Mouse (Mus musculus) right cerebral cortex, postnatal 36 days (tissue): Measurements from ENCODE around the gene March7.
A peak's percentile ranks its signal among the peaks of the same experiment; 100 is the strongest.

ENCODE experiments used
- DNase-seq, 2 experiments: peaks; one replicate each; pipeline ENCODE4 v3.0.0; 2022; ENCODE audit warnings: low spot score in 2 of 2, mixed read lengths in 1 of 2

The March7 gene

DNA sequence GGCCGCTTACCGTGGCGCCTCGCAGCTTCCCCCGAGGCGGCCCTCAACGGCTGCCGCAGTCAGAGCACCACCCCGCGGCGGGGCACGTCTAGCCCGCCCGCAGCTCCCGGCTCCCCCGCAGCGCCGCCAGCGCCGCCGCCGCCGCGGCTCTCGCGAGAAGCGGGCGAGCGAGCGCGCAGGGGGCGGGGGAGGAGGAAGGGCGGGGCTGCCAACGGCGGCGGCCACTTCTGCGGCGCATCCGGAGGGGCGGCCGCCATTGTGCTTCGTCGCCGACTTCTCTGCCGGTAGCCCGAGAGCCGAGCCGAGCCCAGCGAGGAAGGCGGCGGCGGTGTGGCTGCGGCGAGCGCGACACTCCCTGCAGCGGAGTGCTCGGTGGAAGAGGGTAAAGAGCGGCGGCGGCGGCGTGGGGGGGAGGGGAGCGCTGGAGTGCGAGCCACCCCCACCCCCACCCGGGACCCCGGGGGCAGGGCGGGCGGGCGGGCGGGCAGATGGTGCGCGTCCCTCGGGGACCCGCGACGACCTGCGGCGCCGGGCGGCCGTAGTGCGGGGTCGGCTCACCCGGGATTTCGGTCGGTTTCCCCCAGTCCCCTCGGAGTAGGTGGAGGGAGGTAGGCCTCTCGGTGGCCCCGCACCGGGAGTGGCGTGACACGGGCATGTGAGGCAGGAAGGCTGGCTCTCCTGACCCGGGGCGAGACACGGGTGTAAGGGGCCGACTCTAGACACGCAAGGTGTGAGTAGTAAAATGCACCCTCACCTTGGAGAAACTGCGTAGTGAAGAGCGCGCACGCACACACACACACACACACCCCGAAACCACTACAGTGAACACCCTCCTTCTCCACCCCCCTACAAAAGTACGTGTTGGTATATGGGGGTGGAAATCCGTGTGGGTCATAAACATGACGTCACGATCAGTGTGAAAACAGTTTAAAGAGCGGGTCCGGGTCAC lies at the start of gene March7, which contains the start of gene Baz2b:
Gene March7 (plus strand): TSS at position 185 of the 949 bp plus-strand sequence.
Gene Baz2b (minus strand): TSS at position 137 of the 949 bp plus-strand sequence.
- DNase-seq = peak; percentile 71 to 78

DNA sequence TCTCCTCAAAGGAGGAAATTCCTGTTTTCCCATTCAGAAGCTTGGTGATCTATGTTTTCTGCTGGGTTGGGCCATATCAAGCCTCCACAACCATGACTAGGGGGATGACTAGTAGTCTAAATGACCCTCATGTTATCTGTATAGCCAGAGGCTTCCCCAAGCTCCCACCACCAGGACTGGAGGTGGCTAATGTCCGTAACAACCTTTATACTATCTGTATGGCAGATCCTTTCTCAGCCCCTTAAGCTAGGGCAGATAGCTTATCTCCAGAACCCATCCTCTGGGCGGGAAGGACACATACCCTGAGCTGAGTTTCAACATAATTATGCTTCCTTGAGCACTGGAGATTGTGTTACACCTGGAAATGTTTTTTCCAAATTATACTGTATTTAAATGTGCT lies 45.9 kb upstream of the March7 start:
- DNase-seq = no peak

DNA sequence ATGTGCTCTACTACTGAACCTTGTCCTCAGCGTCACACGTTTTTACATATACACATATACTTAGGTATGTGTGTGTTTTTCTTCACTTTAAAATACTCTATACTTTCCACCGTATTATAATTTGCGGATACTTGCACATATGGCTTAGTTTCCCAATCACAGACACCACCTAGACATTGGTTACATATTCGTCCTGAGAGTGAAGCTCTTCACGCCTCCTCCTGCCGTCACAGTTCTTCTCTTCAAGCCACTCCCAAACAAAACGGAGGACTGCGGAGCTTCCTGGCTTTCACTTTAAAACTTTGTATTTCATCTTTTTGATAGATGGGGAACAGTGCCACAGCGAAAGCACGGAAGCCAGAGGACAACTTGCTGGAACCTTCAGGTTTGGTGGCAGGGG lies 44.0 kb upstream of the March7 start:
- no peak for DNase-seq

DNA sequence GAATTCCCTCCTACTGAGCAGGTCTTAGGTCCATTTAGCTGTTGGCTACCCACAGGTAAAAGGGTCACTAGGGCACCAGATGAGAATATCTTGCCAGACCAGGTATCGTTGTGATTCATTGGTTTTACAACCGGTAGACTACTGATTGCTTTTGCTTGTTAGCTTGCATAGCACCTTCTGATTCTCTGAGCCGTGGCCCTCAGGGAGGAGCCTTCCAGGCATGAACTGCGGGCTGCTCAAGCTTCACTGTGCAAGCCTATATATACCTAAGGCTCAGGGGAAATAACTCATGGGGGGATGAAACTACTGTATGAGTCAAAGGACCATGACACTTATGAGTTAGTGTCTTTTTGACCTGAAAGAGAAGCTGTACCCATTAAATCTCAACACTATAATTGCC lies 42.8 kb upstream of the March7 start:
- no peak for DNase-seq

DNA sequence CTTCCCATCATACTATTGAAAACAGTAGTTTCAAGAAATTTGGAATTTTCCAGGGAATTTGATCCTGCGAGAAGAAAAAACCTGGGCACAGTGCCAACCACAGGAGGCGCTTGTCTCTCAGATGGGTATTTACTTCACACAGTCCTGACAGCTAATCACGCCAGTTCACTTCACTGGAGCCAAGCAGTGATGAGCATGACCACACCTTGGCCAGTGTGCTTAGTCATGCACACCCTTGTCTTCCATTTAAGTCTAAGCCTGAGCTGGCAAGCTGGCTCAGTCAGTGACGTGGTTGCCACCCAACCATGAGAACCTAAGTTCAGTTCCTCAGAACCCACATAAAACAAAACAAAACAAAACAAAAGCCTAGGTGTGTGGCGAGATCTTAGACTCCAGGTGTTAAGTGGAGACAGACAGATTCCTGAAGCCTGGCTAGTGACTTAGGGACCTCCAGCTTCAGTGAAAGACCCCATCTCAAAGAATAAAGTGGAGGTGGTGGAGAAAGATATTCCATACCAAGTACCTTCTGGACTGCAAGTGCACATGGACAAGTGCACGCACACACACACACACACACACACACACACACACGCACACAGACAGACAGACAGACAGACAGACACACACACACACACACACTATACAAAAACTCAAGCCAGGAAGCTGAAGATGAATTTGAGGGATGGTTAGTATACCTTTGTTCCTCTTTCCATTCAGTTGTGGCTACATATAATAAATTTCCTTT lies 37.7 kb upstream of the March7 start:
- DNase-seq = no peak

DNA sequence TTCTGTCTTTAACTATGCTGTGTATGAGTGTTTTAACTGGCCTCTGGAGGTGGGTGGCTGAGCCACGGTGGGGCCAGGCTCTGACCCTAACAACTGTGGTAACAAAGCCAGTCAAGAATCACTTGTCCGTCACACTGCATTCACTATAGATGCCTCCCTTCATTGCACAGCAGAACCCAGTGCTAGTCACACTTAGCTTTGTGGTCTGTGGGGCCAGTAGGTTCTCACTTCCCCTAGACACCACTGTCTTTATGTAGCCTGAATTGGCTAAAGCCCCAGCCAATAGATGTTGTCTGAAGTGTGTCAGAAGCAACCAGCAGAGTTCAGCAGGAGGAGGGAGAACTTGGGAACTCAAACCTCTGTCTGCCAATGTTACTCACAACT lies 37.2 kb upstream of the March7 start:
- DNase-seq = no peak

DNA sequence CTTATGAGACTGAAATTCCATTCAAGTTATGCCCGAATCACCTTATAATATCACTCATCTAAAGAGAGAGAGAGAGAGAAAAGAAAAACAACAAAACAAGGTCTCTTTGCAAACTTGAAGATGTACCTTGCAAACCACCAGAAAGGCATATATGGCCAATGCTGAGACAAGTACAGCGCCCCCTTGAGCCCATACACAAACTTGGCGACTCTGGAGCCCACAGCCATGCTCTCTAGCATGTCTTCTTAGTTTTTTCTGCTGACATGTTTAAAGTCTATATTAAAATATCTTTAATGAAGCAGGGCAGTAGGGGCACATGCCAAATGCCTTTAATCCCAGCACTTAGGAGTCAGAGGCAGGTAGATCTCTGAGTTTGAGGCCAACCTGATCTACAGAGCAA lies 36.5 kb upstream of the March7 start:
- no peak for DNase-seq

DNA sequence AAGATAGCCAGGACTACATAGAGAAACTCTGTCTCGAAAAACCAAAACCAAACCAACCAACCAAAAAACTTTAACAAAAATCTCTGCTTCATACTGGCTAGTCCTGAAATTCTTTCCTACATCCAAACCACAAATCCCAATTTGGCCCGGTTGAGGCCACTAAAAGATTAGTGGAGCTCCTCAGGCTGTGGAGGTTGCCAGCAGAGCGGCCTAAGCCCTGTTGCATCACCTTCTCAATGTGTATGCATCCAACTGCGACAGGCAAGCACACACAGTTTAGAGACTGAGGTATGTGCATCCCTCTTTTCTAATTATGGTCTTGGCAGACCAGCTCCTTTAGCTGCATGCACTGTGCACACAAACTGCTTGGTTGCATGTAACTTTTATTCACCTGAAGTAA lies 36.1 kb upstream of the March7 start:
- no peak for DNase-seq

DNA sequence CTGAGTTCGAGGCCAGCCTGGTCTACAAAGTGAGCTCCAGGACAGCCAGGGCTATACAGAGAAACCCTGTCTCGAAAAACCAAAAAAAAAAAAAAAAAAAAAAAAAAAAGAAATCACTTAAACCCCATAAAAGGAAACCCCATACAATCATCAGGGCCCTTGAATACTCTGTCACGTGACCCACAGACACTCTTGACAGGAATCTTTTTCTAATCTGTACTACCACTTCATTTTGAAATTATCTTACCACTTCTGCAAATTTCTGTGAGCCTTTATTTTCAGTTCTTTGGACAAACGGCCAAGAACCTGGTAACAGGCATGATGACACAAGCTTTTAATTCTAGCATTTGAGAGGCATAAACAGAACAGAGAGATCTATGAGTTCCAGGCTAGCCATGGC lies 34.6 kb upstream of the March7 start:
- no peak for DNase-seq

DNA sequence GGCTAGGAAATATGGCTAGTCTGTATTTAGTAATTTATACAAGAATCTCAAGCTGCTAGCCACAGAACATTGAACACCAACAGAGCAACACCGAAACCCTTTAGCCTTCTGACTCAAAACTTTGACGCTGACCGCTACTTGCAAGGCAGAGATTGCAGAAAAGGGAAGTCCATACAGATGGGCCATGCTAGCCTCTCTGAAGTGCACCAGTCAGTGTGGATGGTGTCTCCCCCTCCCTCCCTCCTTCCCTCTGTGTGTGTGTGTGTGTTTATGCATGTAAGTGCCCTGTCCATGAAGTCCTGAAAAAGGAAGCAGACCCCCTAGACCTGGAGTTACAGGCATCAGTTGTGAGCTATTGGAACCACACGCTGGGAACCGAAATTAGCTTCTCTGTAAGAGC lies 33.6 kb upstream of the March7 start:
- no peak for DNase-seq

DNA sequence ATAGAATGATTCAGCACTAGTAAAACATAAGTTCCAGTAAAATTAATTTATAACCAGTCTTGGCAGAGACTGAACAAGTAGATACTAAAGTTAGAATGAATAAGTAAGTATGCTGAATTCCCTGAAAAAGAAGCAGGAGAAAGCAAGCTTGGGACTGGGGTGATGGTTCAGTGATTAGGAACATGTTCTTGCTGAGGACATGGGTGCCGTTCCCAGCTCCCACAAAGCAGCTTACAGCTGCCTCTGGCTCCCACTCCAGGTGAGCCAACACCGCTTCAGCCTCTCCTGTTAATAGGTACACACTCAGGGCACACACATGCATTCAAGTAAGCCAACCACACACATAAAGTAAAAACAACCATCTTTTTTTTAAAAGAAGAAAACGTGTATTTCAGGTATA lies 32.2 kb upstream of the March7 start:
- DNase-seq = no peak

DNA sequence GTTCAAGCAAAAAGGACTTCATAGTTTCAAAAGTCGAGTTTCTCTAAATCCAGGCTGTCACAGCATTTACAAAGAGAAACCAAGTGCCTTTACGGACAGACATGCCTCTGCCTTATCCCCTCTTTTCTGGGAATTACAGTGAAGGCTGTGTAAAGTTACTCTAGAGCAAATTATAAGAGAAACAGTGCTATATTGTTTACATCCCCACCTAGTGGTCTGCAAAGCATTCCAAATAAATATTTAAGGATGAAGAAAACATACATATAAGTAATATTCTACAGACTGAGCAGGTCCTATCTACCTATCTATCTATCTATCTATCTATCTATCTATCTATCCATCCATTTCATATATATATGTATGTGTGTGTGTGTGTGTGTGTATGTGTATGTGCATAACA lies 28.0 kb upstream of the March7 start:
- DNase-seq = no peak

DNA sequence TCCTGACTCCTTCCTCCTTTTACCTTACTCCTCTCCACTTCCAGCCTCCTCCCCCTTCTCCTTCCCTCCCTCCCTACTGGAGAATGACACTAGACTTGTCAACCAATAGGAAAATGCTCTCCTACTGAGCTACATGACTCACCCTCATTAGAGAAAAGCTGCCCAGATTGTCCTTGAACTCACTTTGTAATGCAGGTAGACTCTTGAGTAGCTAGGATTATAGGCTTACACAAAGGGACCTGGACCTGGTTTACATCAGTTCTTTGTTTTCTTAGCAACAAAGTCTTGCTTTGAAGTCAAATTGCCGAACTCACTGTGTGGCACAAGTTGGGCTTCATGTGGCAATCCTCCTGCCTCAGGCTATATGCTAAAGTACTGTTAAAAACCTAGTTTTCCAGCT lies 12.8 kb upstream of the March7 start:
- DNase-seq = no peak

DNA sequence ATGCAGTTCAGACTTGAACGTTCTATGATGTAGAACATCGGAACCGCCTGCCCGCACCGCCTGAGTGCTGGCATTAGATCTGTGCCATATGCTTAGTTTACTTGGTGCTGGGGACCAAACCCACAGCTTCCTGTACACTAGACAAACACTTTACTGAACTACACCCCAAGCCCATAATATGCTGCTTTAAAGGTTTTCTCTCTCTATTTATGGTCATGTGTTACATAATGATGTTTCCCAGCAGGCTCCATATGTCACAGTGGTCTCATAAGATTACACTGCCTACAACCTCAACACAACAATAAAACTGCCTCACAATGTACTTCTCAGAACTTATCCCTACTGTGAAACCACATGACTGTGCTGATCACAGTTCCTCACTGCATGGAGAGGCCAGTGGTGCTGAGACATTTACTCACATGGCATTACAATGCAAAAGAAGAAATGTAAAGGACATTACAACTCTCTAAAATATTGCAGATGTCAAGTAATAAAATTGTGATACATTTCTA lies 9.6 kb upstream of the March7 start:
- no peak for DNase-seq

DNA sequence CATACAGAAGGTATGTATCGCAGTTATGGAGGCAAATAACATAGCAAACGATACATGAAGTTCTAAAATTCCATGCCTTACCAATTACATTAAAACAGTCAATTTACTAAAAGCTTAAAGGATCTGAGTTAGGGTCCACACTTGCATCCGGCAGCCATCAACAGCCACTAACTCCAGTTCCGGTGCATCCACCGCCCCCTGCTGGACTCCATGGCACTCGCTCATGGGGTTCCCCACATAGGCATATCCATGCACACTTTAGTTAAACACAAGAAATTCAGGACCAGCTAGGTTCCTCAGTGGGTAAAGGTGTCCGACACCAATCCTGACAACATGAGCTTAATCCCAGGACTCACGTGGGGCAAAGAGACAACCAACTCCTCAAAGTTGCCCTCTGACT lies 9.0 kb upstream of the March7 start:
- no peak for DNase-seq

DNA sequence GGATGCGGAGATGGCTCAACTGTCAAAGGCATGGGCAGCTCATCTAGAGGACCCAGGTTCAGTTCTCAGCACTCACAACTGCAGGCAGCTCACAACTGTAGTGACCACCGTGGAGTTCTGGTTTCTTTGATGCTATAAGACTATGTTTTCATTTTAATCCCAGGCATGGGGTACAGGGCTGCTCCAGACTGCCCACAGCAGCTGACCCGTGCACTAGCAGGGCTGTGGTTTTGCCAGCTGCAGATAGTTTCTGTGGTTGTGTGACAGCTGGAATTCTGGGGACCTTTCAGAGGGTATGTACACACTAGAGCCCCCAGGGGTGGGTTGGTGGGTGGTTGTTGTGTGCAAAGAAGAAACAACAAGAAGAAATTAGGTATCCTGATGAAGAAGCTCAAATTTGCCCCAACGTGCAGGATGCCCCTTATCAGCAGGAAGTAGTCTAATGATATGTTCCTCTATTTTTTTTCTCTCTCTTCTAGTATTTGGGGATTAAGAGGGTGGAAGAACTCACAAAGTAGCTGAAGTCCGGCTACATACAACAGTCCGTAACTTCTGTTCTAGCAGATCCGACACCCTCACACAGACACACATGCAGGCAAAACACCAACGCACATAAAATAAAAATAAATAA lies 6.7 kb upstream of the March7 start:
- DNase-seq = no peak

DNA sequence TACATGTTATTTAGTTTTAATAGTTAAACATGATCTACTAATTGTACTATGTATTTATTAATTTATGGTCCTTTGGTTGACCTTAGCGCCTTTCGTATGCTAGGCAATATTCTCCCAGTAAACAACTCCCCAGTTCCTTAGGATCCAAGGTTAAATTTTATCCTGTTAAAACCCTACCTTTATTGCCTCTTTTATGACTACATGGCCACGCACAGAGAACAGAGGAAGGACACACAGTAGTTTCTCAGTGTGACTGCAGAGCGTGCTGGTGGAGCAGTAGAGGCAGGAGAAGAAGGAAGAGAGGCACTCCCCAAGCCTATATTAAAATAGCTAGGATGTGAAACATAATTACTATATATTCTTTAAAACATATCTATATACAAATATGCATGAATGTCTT lies 6.0 kb upstream of the March7 start:
- no peak for DNase-seq

DNA sequence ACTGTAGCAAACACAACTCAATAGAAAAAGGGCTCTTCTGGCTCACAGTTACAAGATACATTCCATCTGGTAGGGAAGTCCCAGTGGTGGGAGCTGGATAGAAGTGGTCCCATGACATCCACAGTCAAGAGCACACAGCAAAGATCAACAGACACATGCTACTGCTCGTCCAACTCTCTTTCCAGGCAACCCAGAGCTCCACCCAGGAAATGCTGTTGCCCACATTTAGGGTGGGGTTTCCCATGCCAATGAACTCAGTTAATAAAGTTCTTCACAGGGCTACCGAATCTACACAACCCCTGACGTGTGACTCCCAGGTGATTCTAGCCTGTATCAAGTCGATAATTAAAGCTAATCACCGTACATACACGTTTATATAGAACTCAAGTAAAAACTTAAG lies 5.5 kb upstream of the March7 start:
- no peak for DNase-seq

DNA sequence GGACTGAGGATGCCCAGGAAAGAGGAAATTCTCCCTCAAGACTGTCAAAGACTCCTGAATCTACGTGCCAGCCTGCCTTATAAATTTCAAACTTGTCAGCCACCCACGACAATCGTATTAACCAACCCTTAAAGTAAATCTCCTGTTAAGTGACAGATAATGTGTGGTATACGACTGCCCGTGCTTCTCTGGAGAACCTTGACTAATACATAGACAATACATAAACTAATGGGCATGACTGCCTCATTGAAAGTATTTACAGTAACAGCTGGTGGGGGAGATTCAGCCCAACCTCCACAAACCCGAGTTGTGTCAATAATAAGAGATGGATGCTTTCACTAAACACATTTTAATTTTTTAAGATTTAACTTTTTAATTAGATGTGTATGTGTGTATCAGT lies 3.9 kb upstream of the March7 start:
- DNase-seq = no peak

DNA sequence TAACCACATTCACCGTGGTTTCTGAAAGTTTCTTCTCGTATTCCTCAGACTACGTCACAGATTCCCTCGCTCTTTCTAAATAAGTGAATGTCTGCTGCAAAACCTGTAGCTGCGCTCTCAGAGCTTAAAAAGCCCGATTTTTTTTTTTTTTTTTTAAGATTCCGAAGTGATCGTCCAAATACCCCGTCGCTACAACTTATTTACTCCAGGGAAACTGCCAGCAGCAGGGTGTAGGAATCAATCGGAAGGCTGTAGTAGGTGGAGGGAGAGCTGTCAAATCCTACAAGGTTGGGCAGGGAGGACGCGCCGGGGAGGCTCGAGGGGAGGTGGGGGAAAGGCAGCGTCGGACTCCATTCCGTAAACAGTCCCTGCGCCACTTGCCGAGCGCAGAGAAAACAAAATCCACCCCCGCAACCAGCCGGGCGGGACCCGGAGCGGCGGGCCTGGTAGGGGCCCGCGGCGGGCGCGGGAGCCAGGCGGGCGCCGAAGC lies 520 bp upstream of the March7 start:
- DNase-seq = peak; percentile 19 to 24

DNA sequence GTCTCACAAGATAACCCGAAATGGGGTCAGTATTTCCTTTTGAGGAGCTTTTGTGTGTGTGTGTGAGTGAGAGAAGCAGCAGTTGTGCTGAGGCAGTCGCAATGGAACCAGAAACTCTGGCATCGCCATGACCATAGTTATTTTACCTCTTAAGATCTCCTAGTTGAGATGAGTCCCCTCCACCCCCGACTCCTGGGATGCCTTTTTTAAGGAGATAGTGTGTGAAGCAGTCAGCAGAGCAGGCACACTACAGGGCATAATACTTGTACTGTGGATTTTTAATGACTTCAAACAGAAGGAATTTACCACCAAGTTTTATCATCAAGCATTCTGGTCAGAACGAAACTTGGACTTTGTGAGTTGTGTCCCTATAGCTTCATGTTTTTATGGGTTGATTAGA lies 1.1 kb downstream of the March7 start:
- DNase-seq = no peak

DNA sequence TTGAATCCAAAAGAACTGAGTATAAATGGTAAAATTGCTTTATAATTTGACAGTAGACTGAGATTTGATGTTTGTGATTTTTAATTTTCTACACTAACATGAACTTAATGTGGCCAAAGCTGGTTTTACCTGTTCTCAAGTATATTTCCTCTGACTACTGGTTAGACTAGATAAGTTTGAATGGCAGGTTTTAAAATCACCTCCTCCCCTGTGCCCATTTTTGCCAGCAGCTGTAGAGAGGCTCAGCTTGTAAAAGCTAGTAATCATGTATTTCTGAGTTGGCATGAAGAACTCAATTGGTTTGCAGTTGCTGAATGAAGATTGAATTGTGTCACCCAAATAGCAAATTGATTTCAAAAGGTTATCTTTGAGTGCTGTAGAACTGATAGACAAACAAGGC lies 2.8 kb downstream of the March7 start:
- no peak for DNase-seq
